Mouse (Mus musculus) CH12.LX (cell line): Measurements from ENCODE around the gene Tet3. TPM values are rescaled to one million over a fixed set of nuclear protein-coding genes. Genes with fewer than 3 reads are reported as not detected.

ENCODE experiments used
- DNase-seq: peaks from one replicate; pipeline ENCODE4 v3.0.0-alpha.2; 2013; ENCODE audit errors: extremely low read depth
- H3K27ac ChIP-seq: 2 replicates; pipeline ENCODE4 v1.5.1; 2012; ENCODE audit warnings: low read depth, mild to moderate bottlenecking, control low read depth, moderate library complexity; ENCODE audit not compliant: insufficient read depth
- H3K27me3 ChIP-seq: replicated peaks from 2 replicates; pipeline ENCODE3; 2012; ENCODE audit warnings: inconsistent platforms
- H3K36me3 ChIP-seq, 2 experiments: replicated peaks in 1 of 2; 2 replicates each; pipeline versions ENCODE3 to v1.6.1; 2012; ENCODE audit warnings: inconsistent platforms in 1 of 2, low read length in 1 of 2, mild to moderate bottlenecking in 1 of 2, mixed read lengths in 1 of 2, moderate library complexity in 1 of 2; ENCODE audit not compliant: control insufficient read depth in 1 of 2, insufficient read depth in 1 of 2
- H3K4me1 ChIP-seq, 2 experiments: 2 replicates each; pipeline ENCODE4 v1.6.1; 2012; ENCODE audit warnings: inconsistent platforms in 1 of 2, moderate library complexity in 1 of 2; ENCODE audit not compliant: insufficient read depth in 2 of 2, control insufficient read depth in 1 of 2
- H3K4me2 ChIP-seq: 2 replicates; pipeline ENCODE4 v1.6.1; 2012; ENCODE audit warnings: low read depth, mild to moderate bottlenecking, control low read depth; ENCODE audit not compliant: poor library complexity, insufficient read depth, severe bottlenecking
- H3K4me3 ChIP-seq, 3 experiments: fragments of 150-350 bp in 1 of 3; sonication (generic) in 1 of 3; replicated peaks in 1 of 3; 2 replicates each; pipeline versions ENCODE3 to v1.5.1; 2011 to 2012; ENCODE audit warnings: low read depth in 2 of 3, low read length in 2 of 3, mild to moderate bottlenecking in 2 of 3, moderate library complexity in 2 of 3, control low read depth in 1 of 3, improper control_type of control experiment in 1 of 3, inconsistent platforms in 1 of 3, mixed read lengths in 1 of 3; ENCODE audit not compliant: poor library complexity in 1 of 3
- H3K79me2 ChIP-seq: replicated peaks from 2 replicates; pipeline ENCODE4 v1.6.1; 2012; ENCODE audit warnings: mild to moderate bottlenecking, moderate library complexity; ENCODE audit not compliant: control insufficient read depth, poor library complexity, insufficient read depth, severe bottlenecking; ENCODE audit errors: extremely low read depth
- H3K9ac ChIP-seq: 2 replicates; pipeline ENCODE4 v1.6.1; 2012; ENCODE audit warnings: low read depth, mild to moderate bottlenecking, control low read depth, moderate library complexity; ENCODE audit not compliant: insufficient read depth
- H3K9me3 ChIP-seq: replicated peaks from 2 replicates; pipeline ENCODE3; 2012; ENCODE audit warnings: low read length, inconsistent platforms, mixed read lengths
- BHLHE40 ChIP-seq: IDR thresholded peaks from 2 replicates; pipeline ENCODE4 v1.6.1; 2011; ENCODE audit warnings: mild to moderate bottlenecking, low read depth, low read length, improper control_type of control experiment
- CHD1 ChIP-seq: IDR thresholded peaks from 2 replicates; pipeline ENCODE4 v1.6.1; 2012; ENCODE audit warnings: low read depth, low read length, improper control_type of control experiment, inconsistent platforms
- CHD2 ChIP-seq: IDR thresholded peaks from 2 replicates; pipeline ENCODE4 v1.6.1; 2011; ENCODE audit warnings: low read length, improper control_type of control experiment
- CTCF ChIP-seq, 2 experiments: IDR thresholded peaks in 1 of 2; conservative IDR thresholded peaks in 1 of 2; 2 replicates each; pipeline ENCODE4 v1.5.1; 2011 to 2012; ENCODE audit warnings: low read depth in 2 of 2, low read length in 2 of 2, improper control_type of control experiment in 1 of 2, inconsistent platforms in 1 of 2, mild to moderate bottlenecking in 1 of 2, moderate library complexity in 1 of 2
- EP300 ChIP-seq: IDR thresholded peaks from 2 replicates; pipeline ENCODE4 v1.6.1; 2011; ENCODE audit warnings: low read length, improper control_type of control experiment
- GABPA ChIP-seq: IDR thresholded peaks from 2 replicates; pipeline ENCODE4 v1.6.1; 2012; ENCODE audit warnings: low read depth, low read length, improper control_type of control experiment, inconsistent platforms; ENCODE audit not compliant: insufficient replicate concordance
- HCFC1 ChIP-seq: IDR thresholded peaks from 2 replicates; pipeline ENCODE4 v1.6.1; 2012; ENCODE audit warnings: low read depth, mild to moderate bottlenecking, inconsistent platforms, low read length, improper control_type of control experiment
- JUN ChIP-seq: IDR thresholded peaks from 2 replicates; pipeline ENCODE4 v1.6.1; 2011; ENCODE audit warnings: low read depth, mild to moderate bottlenecking, low read length, improper control_type of control experiment, moderate library complexity; ENCODE audit not compliant: insufficient read depth
- MAZ ChIP-seq: IDR thresholded peaks from 2 replicates; pipeline ENCODE4 v1.6.1; 2012; ENCODE audit warnings: low read depth, mild to moderate bottlenecking, inconsistent platforms, low read length, improper control_type of control experiment, moderate library complexity
- MEF2A ChIP-seq: IDR thresholded peaks from 2 replicates; pipeline ENCODE4 v1.6.1; 2014; ENCODE audit warnings: low read depth, mild to moderate bottlenecking, inconsistent platforms, low read length, improper control_type of control experiment, borderline replicate concordance
- MXI1 ChIP-seq: IDR thresholded peaks from 2 replicates; pipeline ENCODE4 v1.6.1; 2011; ENCODE audit warnings: mild to moderate bottlenecking, low read depth, low read length, improper control_type of control experiment
- MYC ChIP-seq: IDR thresholded peaks from 2 replicates; pipeline ENCODE4 v1.6.1; 2011; ENCODE audit warnings: low read depth, mild to moderate bottlenecking, improper control_type of control experiment, low read length
- NELFE ChIP-seq: IDR thresholded peaks from 2 replicates; pipeline ENCODE4 v1.6.1; 2011; ENCODE audit warnings: low read depth, low read length, improper control_type of control experiment
- PAX5 ChIP-seq: IDR thresholded peaks from 2 replicates; pipeline ENCODE4 v1.6.1; 2012; ENCODE audit warnings: low read length, inconsistent platforms, mixed read lengths
- POLR2A ChIP-seq: IDR thresholded peaks from 2 replicates; pipeline ENCODE4 v1.6.1; 2011; ENCODE audit warnings: low read depth, mild to moderate bottlenecking, improper control_type of control experiment, low read length
- POLR2AphosphoS2 ChIP-seq: IDR thresholded peaks from 2 replicates; pipeline ENCODE4 v1.6.1; 2011; ENCODE audit warnings: low read depth, low read length, improper control_type of control experiment
- RAD21 ChIP-seq: IDR thresholded peaks from 2 replicates; pipeline ENCODE4 v1.6.1; 2011; ENCODE audit warnings: low read depth, mild to moderate bottlenecking, low read length, improper control_type of control experiment, moderate library complexity
- RCOR1 ChIP-seq: conservative IDR thresholded peaks from 2 replicates; pipeline ENCODE4 v1.6.1; 2012; ENCODE audit warnings: low read depth, mild to moderate bottlenecking, inconsistent platforms, low read length, improper control_type of control experiment
- SIN3A ChIP-seq: IDR thresholded peaks from 2 replicates; pipeline ENCODE4 v1.6.1; 2012; ENCODE audit warnings: low read length, improper control_type of control experiment, inconsistent platforms
- TBP ChIP-seq: conservative IDR thresholded peaks from 2 replicates; pipeline ENCODE4 v1.6.1; 2011; ENCODE audit warnings: low read depth, low read length, improper control_type of control experiment
- TCF12 ChIP-seq: IDR thresholded peaks from 2 replicates; pipeline ENCODE4 v1.6.1; 2014; ENCODE audit warnings: low read depth, mild to moderate bottlenecking, inconsistent platforms, low read length, improper control_type of control experiment
- USF1 ChIP-seq: IDR thresholded peaks from 2 replicates; pipeline ENCODE4 v1.6.1; 2014; ENCODE audit warnings: low read depth, mild to moderate bottlenecking, inconsistent platforms, low read length, improper control_type of control experiment
- USF2 ChIP-seq: conservative IDR thresholded peaks from 2 replicates; pipeline ENCODE4 v1.6.1; 2011; ENCODE audit warnings: low read depth, low read length, improper control_type of control experiment
- ZC3H11A ChIP-seq: IDR thresholded peaks from 2 replicates; pipeline ENCODE4 v1.6.1; 2012; ENCODE audit warnings: low read depth, mild to moderate bottlenecking, inconsistent platforms, low read length, improper control_type of control experiment
- ZKSCAN1 ChIP-seq: IDR thresholded peaks from 2 replicates; pipeline ENCODE4 v1.6.1; 2012; ENCODE audit warnings: low read depth, inconsistent platforms, low read length, improper control_type of control experiment, borderline replicate concordance
- ZMIZ1 ChIP-seq: IDR thresholded peaks from 2 replicates; pipeline ENCODE4 v1.6.1; 2012; ENCODE audit warnings: low read depth, mild to moderate bottlenecking, inconsistent platforms, low read length, improper control_type of control experiment
- ZNF384 ChIP-seq: IDR thresholded peaks from 2 replicates; pipeline ENCODE4 v1.6.1; 2012; ENCODE audit warnings: low read depth, low read length, improper control_type of control experiment, inconsistent platforms
- dilution Hi-C: fragments of 300-500 bp; cut with MboI; formaldehyde crosslinking; loops from 2 replicates; pipeline ENCODE4 v1.14.3; 2020; ENCODE audit warnings: low sequenced_read_pairs; ENCODE audit not compliant: extremely low pct_unique_long_range_greater_than_20kb, extremely low pct_ligation_motif_present
- in situ Hi-C: fragments of 300-500 bp; cut with MboI; formaldehyde crosslinking; loops from 3 replicates; pipeline ENCODE4 v1.14.3; 2019; ENCODE audit warnings: low sequenced_read_pairs, low pct_ligation_motif_present, low pct_unique_long_range_greater_than_20kb, mixed read lengths
- polyA plus RNA-seq: library from polyadenylated mRNA; unstranded; fragments of >175 nt; gene quantifications from 2 replicates; pipeline ENCODE4 v1.2.1, GENCODE M21; 2012; ENCODE audit warnings: low read depth; ENCODE audit not compliant: insufficient read length
- total RNA-seq, 2 experiments: library from RNA; depleted of rRNA; stranded (reverse); fragments of 300-350 nt in 1 of 2; fragments of >200 nt in 1 of 2; gene quantifications; 2 replicates each; pipeline ENCODE4 v1.2.3; 2012 to 2014

Gene Tet3
- total and polyA plus RNA-seq, 3 experiments: 3.2 to 10.0 (median 8.2) TPM

GRCm38 (mm10) chr6:83413686-83414085, 45.2 kb downstream of the Tet3 start:
- peaks cover 4 to 65% of the 10 kb centered on the region in 2 experiments for H3K36me3 ChIP-seq
- no peak overlapping the region for H3K4me3 ChIP-seq
- H3K9me3 ChIP-seq: no peaks in the 10 kb centered on the region
- in situ Hi-C loops (no loop called here), dilution Hi-C loops (no loop called here)
- no peak overlapping the region for H3K4me2 ChIP-seq
- DNase-seq: no peak
- no peak overlapping the region for H3K9ac ChIP-seq
- TF ChIP-seq USF1 (no peak), TBP (no peak), NELFE (no peak), MXI1 (no peak), JUN (no peak)
- no peaks in the 10 kb centered on the region for H3K27me3 ChIP-seq
- H3K4me1 ChIP-seq: peaks cover 24 to 85% of the 10 kb centered on the region in 2 experiments
- H3K27ac ChIP-seq: no peak overlapping the region
- H3K79me2 ChIP-seq: peaks cover 7% of the 10 kb centered on the region

GRCm38 (mm10) chr6:83412854-83413401, 46.0 kb downstream of the Tet3 start:
- Histone ChIP-seq H3K9ac (no peak overlapping the region), H3K4me1 (peaks cover 19 to 81% of the 10 kb centered on the region in 2 experiments)
- no peak for DNase-seq

GRCm38 (mm10) chr6:83412362-83412853, 46.5 kb downstream of the Tet3 start:
- peaks cover 4 to 74% of the 10 kb centered on the region in 2 experiments for H3K36me3 ChIP-seq
- no peak for TF ChIP-seq GABPA
- no peak for TF ChIP-seq PAX5
- no peak for TF ChIP-seq USF2
- TF ChIP-seq MEF2A: no peak
- no peak for TF ChIP-seq ZC3H11A
- TF ChIP-seq RCOR1: no peak
- TF ChIP-seq BHLHE40: no peak
- no peak for TF ChIP-seq ZMIZ1
- no peak for TF ChIP-seq HCFC1
- no peak for TF ChIP-seq POLR2A
- TF ChIP-seq USF1: no peak
- TF ChIP-seq CHD2: no peak
- TF ChIP-seq NELFE: no peak
- no peak for TF ChIP-seq RAD21
- TF ChIP-seq TCF12: no peak
- TF ChIP-seq ZKSCAN1: no peak
- TF ChIP-seq CTCF (conservative IDR thresholded peaks at IDR 0.05 in 1 of 2, IDR thresholded peaks at IDR 0.05 in 1 of 2; ENCODE audit: low read depth in 2 of 2, low read length in 2 of 2): no peak
- no peak for DNase-seq
- no peak overlapping the region for H3K4me3 ChIP-seq
- H3K9me3 ChIP-seq: no peaks in the 10 kb centered on the region
- in situ Hi-C loops (no loop called here), dilution Hi-C loops (no loop called here)
- H3K27me3 ChIP-seq: no peaks in the 10 kb centered on the region
- H3K4me1 ChIP-seq: peaks cover 15 to 76% of the 10 kb centered on the region in 2 experiments
- H3K27ac ChIP-seq: no peak overlapping the region
- H3K9ac ChIP-seq: no peak overlapping the region
- H3K79me2 ChIP-seq: peaks cover 7% of the 10 kb centered on the region; the same call in 1 of the 2 replicates
- H3K4me2 ChIP-seq: no peak overlapping the region

More at GRCm38 (mm10) chr6:83412854-83413401, 46.0 kb downstream of the Tet3 start:
- Histone ChIP-seq H3K36me3 (peaks cover 4 to 70% of the 10 kb centered on the region in 2 experiments), H3K79me2 (peaks cover 7% of the 10 kb centered on the region; the same call in 1 of the 2 replicates), H3K9me3 (no peaks in the 10 kb centered on the region), H3K4me2 (no peak overlapping the region), H3K4me3 (no peak overlapping the region), H3K27me3 (no peaks in the 10 kb centered on the region), H3K27ac (no peak overlapping the region)
- in situ Hi-C loops: no loop called here
- TF ChIP-seq SIN3A: no peak
- TF ChIP-seq CHD1: no peak
- TF ChIP-seq POLR2A: no peak
- no peak for TF ChIP-seq EP300
- no peak for TF ChIP-seq ZMIZ1
- no peak for TF ChIP-seq BHLHE40
- no peak for TF ChIP-seq MAZ
- no peak for TF ChIP-seq PAX5
- TF ChIP-seq ZC3H11A: no peak
- TF ChIP-seq MYC: no peak
- TF ChIP-seq CHD2: no peak
- no peak for TF ChIP-seq TCF12
- TF ChIP-seq ZNF384: no peak
- TF ChIP-seq POLR2AphosphoS2: no peak
- dilution Hi-C loops: no loop called here
